Mouse (Mus musculus): ENCODE measurements around the gene Gm13119. TPM values are rescaled to one million over a fixed set of nuclear protein-coding genes. Genes with fewer than 3 reads are reported as not detected.
"Not testable (repeated sequence)": the region's sequence is repeated elsewhere in the genome, so short reads cannot be mapped to it uniquely, and the experiment has no call there.

The Gm13119 gene
- not detected in 2 replicates for polyA plus RNA-seq (2015; fragmentation: Nextera tagmentation; extraction: Ambion mirVana)

DNA sequence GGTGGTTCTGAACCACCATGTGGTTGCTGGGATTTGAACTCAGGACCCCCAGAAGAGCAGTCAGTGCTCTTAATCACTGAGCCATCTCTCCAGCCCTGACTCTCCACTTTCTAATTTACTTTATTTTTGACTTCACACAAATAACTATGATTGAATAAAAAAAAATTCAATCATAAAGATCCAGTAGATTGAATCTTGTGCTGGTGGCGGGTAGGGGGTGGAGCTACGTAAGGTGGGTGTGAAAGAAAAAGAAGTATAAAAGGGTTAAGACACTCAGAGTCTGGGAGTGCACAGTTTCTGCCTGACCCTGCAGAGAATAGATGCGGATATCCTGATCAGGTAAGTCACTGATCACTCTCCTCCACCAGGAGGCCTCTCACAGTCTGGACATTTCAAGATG is at the start of gene Gm13119:
Gene Gm13119, plus strand, starts transcription at position 301 of the 400 bp plus-strand sequence.
- 93% methylated on average over 3 of the region's 3 CpGs for WGBS
- not testable (repeated sequence) for ATAC-seq; H3K4me2 ChIP-seq (ENCODE audit: low read length); H3K4me1 ChIP-seq (ENCODE audit: control insufficient read depth, insufficient read depth, low read depth, low read length); H3K4me3 ChIP-seq (ENCODE audit: low read length); H3K36me3 ChIP-seq (ENCODE audit: control insufficient read depth, insufficient read depth, low read length); H3K27ac ChIP-seq (ENCODE audit: low read depth, low read length); H3K27me3 ChIP-seq (replicated peaks; ENCODE audit: control insufficient read depth, insufficient read depth, low read length); H3K9ac ChIP-seq (ENCODE audit: low read depth, low read length); H3K9me3 ChIP-seq (ENCODE audit: control insufficient read depth, low read length)

DNA sequence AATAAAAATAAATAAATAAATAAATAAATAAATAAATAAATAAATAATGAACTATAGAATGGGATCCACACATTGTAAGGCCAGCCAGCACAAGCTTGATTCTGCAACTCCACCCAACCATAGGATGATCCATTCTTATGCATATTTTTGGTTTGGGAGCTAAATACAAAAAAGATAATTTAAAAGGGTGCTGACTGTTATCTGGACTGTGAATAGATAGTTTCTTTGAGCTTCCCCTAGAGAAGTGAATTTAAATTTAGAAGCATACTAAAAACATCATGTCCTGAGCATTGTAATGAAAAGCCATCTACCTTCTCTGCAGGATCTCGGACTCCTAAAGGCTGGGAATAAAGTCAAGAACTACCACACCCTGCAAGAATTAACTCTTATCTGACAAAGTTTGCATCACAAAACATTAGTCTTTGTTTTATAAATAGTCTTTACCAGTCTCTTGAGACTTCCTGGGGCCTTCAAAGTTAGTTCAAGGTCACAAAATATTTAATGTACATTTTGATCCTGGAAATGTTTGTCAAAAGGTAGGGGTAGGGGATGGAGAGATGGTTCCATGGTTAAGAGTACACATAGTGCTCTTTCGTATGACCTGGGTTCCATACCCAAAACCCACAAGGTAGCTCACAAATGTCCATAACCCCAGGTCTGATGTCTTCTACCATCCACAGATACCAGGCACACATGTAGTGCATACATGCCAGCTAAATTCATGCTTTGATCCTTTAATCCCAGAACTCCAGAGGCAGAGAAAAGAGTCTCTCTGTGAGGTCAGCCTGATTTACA is 44.9 kb upstream of the Gm13119 start:
- WGBS: 70% methylated on average over 2 of the region's 2 CpGs
- H3K27ac ChIP-seq (ENCODE audit: low read depth, low read length); H3K27me3 ChIP-seq (replicated peaks; ENCODE audit: control insufficient read depth, insufficient read depth, low read length); H3K4me3 ChIP-seq (ENCODE audit: low read length); H3K4me1 ChIP-seq (ENCODE audit: control insufficient read depth, insufficient read depth, low read depth, low read length); H3K36me3 ChIP-seq (ENCODE audit: control insufficient read depth, insufficient read depth, low read length); H3K9ac ChIP-seq (ENCODE audit: low read depth, low read length); H3K4me2 ChIP-seq (ENCODE audit: low read length); H3K9me3 ChIP-seq (ENCODE audit: control insufficient read depth, low read length); ATAC-seq: not testable (repeated sequence)

DNA sequence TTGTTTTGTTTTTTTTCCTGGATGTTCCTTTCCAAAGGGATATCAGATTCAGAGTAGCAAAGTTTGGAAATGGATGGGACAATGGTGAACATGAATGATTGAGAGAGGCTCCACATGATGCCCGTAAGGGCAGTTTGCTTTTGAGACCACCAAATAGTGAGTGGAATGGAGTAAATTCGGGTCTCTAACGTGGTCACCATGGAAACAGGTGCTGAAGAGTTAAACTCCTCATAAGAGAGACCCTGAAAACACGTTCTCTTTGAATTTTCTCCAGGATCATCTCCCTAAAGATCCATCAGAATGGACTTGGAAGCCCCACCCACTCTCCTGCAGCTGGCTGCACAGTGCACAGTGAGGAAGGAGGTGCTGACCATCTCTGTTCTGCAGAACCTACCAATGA is 27.8 kb upstream of the Gm13119 start, which contains the start of gene Gm13128:
Gene Gm13128, plus strand, starts transcription at position 301 of the 400 bp plus-strand sequence.
- H3K36me3 ChIP-seq (ENCODE audit: control insufficient read depth, insufficient read depth, low read length); H3K27me3 ChIP-seq (replicated peaks; ENCODE audit: control insufficient read depth, insufficient read depth, low read length); H3K4me2 ChIP-seq (ENCODE audit: low read length); H3K27ac ChIP-seq (ENCODE audit: low read depth, low read length); H3K9ac ChIP-seq (ENCODE audit: low read depth, low read length); H3K4me1 ChIP-seq (ENCODE audit: control insufficient read depth, insufficient read depth, low read depth, low read length); ATAC-seq; H3K9me3 ChIP-seq (ENCODE audit: control insufficient read depth, low read length); H3K4me3 ChIP-seq (ENCODE audit: low read length): not testable (repeated sequence)
- WGBS: 56% methylated on average over 4 of the region's 4 CpGs

DNA sequence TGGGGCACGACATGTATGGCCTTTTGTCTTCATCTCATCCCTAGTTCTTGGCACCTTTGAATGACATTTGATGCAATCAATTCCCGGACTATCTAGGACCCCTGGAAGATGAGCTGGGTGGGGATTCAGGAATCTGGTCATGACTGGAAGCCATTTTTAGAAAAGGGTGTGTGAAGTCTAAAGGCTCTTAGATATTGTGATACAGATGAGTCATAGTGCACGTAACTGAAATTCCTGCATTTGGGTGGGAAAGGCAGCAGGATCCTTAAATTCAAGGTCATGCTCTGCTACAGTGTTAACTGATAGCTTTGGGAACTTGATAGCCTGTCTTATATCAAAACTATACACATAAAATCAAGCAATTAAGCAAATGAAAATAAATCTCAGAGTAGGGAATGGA is 21.9 kb upstream of the Gm13119 start:
- H3K27ac ChIP-seq (ENCODE audit: low read depth, low read length); ATAC-seq; H3K9ac ChIP-seq (ENCODE audit: low read depth, low read length); H3K4me2 ChIP-seq (ENCODE audit: low read length); H3K9me3 ChIP-seq (ENCODE audit: control insufficient read depth, low read length); H3K27me3 ChIP-seq (replicated peaks; ENCODE audit: control insufficient read depth, insufficient read depth, low read length); H3K4me1 ChIP-seq (ENCODE audit: control insufficient read depth, insufficient read depth, low read depth, low read length); H3K36me3 ChIP-seq (ENCODE audit: control insufficient read depth, insufficient read depth, low read length); H3K4me3 ChIP-seq (ENCODE audit: low read length): not testable (repeated sequence)
- 94% methylated on average over 2 of the region's 3 CpGs for WGBS

DNA sequence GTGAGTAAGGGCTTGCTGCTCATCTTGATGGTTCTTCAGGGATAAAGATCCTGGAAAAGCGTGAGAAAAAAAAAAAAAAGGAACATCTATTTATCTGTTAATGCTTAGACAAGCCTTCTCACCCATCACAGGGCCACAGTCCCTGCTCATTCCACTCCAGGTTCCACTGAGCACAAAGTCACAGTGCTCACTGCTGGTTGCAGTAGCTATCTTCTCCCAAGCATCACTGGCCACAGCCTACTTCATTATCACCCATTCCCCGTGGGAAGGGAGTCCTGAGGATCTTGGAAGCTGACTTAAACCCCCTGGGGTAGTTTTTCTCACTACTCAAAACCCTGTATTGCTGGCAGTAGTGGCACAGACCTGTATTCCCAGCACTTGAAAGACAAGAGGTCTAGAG is 20.2 kb downstream of the Gm13119 start, which contains the start of gene Pramef20:
Gene Pramef20, minus strand, starts transcription at position 23 of the 400 bp plus-strand sequence.
- Histone ChIP-seq H3K4me3 (ENCODE audit: low read length) (no peak within 1 kb of the TSS), H3K27me3 (replicated peaks; ENCODE audit: control insufficient read depth, insufficient read depth, low read length) (no peaks in the 10 kb centered on the region), H3K36me3 (ENCODE audit: control insufficient read depth, insufficient read depth, low read length) (no peaks in the 10 kb centered on the region), H3K4me1 (ENCODE audit: control insufficient read depth, insufficient read depth, low read depth, low read length) (no peaks in the 10 kb centered on the region), H3K9me3 (ENCODE audit: control insufficient read depth, low read length) (peaks cover 12% of the 10 kb centered on the region), H3K4me2 (ENCODE audit: low read length) (no peak within 1 kb of the TSS), H3K27ac (ENCODE audit: low read depth, low read length) (no peak within 1 kb of the TSS), H3K9ac (ENCODE audit: low read depth, low read length) (no peak within 1 kb of the TSS)
- no peak for ATAC-seq
- 52% methylated on average over 2 of the region's 2 CpGs for WGBS

DNA sequence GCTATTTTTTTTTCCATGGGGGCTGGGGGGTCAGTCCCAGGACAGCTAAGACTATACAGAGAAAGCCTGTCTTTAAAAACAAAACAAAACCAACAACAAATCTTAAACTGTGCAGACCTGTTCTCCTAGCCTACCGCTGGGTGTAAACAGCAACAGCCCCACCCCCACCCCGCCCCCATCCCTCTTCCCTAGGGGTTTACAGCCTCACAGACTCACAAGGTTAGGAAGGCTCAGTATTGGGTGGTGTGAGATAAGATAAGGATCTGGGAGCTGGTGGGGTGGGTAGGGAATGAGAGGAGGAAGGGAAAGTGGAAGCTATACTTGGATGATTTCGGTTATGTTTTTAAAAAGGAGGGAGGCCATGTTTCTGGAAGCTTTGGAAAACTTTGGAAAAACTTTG is 38.6 kb downstream of the Gm13119 start:
- no peak for ATAC-seq
- H3K4me3 ChIP-seq (ENCODE audit: low read length): no peak overlapping the region
- 40% methylated on average over 3 of the region's 3 CpGs for WGBS

DNA sequence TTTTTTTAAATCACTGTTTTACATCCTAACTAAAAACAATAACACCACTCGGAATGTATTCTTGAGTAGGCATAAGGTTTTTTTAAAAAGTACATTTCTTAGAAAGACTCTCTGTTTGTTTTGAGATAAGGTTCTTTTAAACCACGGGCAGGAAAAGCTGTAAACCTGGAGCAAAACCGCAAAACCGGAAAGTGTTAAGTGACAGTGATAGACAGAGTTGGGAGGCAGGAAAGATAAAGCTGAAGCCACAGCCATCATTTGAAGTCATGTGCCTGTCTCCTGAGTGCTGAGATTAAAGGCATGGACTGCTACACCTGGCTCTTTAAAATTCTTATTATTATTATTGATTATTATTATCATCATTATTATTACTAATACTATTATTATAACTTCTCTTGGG is 45.0 kb downstream of the Gm13119 start:
- WGBS: 85% methylated on average over 4 of the region's 4 CpGs
- Histone ChIP-seq H3K4me2 (ENCODE audit: low read length) (no peak overlapping the region), H3K27ac (ENCODE audit: low read depth, low read length) (no peak overlapping the region), H3K36me3 (ENCODE audit: control insufficient read depth, insufficient read depth, low read length) (no peaks in the 10 kb centered on the region), H3K27me3 (replicated peaks; ENCODE audit: control insufficient read depth, insufficient read depth, low read length) (no peaks in the 10 kb centered on the region), H3K9ac (ENCODE audit: low read depth, low read length) (no peak overlapping the region), H3K4me3 (ENCODE audit: low read length) (no peak overlapping the region), H3K4me1 (ENCODE audit: control insufficient read depth, insufficient read depth, low read depth, low read length) (no peaks in the 10 kb centered on the region), H3K9me3 (ENCODE audit: control insufficient read depth, low read length) (0 out of 2 replicates have a peak, but pooled peaks cover under 1% of the 10 kb centered on the region)
- no peak for ATAC-seq

More for the DNA sequence above, 38.6 kb downstream of the Gm13119 start:
- Histone ChIP-seq H3K27me3 (replicated peaks; ENCODE audit: control insufficient read depth, insufficient read depth, low read length) (no peaks in the 10 kb centered on the region), H3K9me3 (ENCODE audit: control insufficient read depth, low read length) (peaks cover 22% of the 10 kb centered on the region), H3K4me2 (ENCODE audit: low read length) (no peak overlapping the region), H3K27ac (ENCODE audit: low read depth, low read length) (no peak overlapping the region), H3K4me1 (ENCODE audit: control insufficient read depth, insufficient read depth, low read depth, low read length) (no peaks in the 10 kb centered on the region), H3K36me3 (ENCODE audit: control insufficient read depth, insufficient read depth, low read length) (no peaks in the 10 kb centered on the region), H3K9ac (ENCODE audit: low read depth, low read length) (no peak overlapping the region)

DNA sequence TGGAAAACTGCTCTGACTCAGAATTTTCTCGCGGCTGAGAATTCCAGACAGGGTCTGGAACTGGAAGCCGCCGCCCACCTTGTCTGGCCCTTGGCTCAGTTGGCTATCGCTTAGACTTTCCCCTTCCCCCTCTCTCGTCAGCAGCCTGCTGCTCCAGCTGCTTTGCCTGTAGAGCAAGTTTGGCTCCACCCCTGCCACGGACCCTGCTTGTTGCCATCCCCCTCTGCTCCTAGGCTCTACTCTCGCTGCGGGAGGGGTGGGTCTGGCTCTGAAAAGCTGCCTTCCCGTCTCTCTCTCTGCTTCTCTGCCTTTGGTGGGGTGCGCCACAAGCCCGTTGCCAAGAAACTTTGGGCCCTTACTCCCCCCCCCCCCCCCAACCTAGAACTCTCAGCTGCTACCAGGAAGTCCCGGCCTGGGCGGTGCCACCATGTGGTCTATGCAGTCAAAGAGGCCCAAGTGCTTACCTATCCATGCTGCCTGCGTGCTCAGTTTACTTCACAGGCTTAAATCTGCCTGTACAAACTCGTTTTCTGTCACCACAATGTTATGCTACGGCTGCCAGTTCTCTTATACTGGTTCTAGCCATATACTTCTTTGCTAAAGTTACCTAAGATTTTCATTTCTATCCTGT is 46.8 kb downstream of the Gm13119 start:
- WGBS: 6% methylated on average over 17 of the region's 17 CpGs
- H3K9ac ChIP-seq (ENCODE audit: low read depth, low read length): no peak overlapping the region
- H3K27ac ChIP-seq (ENCODE audit: low read depth, low read length): no peak overlapping the region
- 0 out of 2 replicates have a peak, but pooled peaks cover 8% of the 10 kb centered on the region for H3K9me3 ChIP-seq (ENCODE audit: control insufficient read depth, low read length)
- ATAC-seq: 0 out of 2 replicates have a peak, but pooled peaks have one; percentile 14
- no peaks in the 10 kb centered on the region for H3K36me3 ChIP-seq (ENCODE audit: control insufficient read depth, insufficient read depth, low read length)
- peak overlapping the region; percentile 14; the same call in 1 of the 2 replicates for H3K4me3 ChIP-seq (ENCODE audit: low read length)
- peak overlapping the region; percentile 45 for H3K4me2 ChIP-seq (ENCODE audit: low read length)
- no peaks in the 10 kb centered on the region for H3K27me3 ChIP-seq (replicated peaks; ENCODE audit: control insufficient read depth, insufficient read depth, low read length)
- no peaks in the 10 kb centered on the region for H3K4me1 ChIP-seq (ENCODE audit: control insufficient read depth, insufficient read depth, low read depth, low read length)

DNA sequence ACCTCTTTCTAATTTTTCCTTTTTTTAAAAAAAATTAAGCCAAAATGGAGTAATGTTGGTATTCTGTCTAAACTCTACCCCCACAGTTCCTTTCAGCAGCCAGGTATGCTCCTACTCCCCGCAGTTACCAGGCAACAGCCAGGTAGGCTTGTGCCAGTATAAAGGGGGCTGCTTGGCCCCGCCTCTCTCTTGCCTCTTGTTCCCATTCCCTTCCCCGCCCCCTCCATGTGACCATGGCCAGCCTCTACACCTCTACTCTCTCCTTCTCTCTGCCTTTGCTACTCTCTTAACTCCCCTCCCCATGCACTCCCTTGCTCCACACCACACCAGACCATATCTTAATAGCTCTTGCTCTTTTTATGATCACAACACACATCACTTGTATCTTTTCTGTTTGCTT is 48.5 kb downstream of the Gm13119 start:
- ATAC-seq: no peak
- H3K4me1 ChIP-seq (ENCODE audit: control insufficient read depth, insufficient read depth, low read depth, low read length): no peaks in the 10 kb centered on the region
- WGBS: 77% methylated on average over 3 of the region's 3 CpGs
- H3K9me3 ChIP-seq (ENCODE audit: control insufficient read depth, low read length): peaks cover 10% of the 10 kb centered on the region; the same call in 1 of the 2 replicates
- H3K27ac ChIP-seq (ENCODE audit: low read depth, low read length): no peak overlapping the region
- H3K36me3 ChIP-seq (ENCODE audit: control insufficient read depth, insufficient read depth, low read length): no peaks in the 10 kb centered on the region
- no peak overlapping the region for H3K4me2 ChIP-seq (ENCODE audit: low read length)
- no peaks in the 10 kb centered on the region for H3K27me3 ChIP-seq (replicated peaks; ENCODE audit: control insufficient read depth, insufficient read depth, low read length)
- no peak overlapping the region for H3K9ac ChIP-seq (ENCODE audit: low read depth, low read length)
- H3K4me3 ChIP-seq (ENCODE audit: low read length): no peak overlapping the region
